Mouse (Mus musculus) thymus, postnatal 10 days (tissue): ENCODE results near the gene Bag2.
"Not testable (repeated sequence)": the region's sequence is repeated elsewhere in the genome, so short reads cannot be mapped to it uniquely, and the experiment has no call there.

Experiments used
- DNase-seq, 2 experiments: peaks; one replicate each; pipeline ENCODE4 v3.0.0; 2021; ENCODE audit warnings: low spot score in 2 of 2

Gene Bag2

GRCm38 (mm10) chr1:33749709-33750108, 7.9 kb downstream of the Bag2 start:
- not testable (repeated sequence) for DNase-seq

GRCm38 (mm10) chr1:33749109-33749508, 8.5 kb downstream of the Bag2 start:
- DNase-seq: no peak

- no peak for DNase-seq
Observed at GRCm38 (mm10) chr1:33745901-33746300, 11.7 kb downstream of the Bag2 start.

- not testable (repeated sequence) for DNase-seq
Observed at GRCm38 (mm10) chr1:33744815-33745214, 12.8 kb downstream of the Bag2 start.

- peak in 1 of 2 experiments; percentile 40 for DNase-seq
Observed at GRCm38 (mm10) chr1:33742903-33743302, 14.7 kb downstream of the Bag2 start.

GRCm38 (mm10) chr1:33739302-33739701, 18.3 kb downstream of the Bag2 start:
- DNase-seq: peak; percentile 43 to 86

GRCm38 (mm10) chr1:33738681-33739278, 18.8 kb downstream of the Bag2 start:
- DNase-seq: no peak

- no peak for DNase-seq
Observed at GRCm38 (mm10) chr1:33738281-33738680, 19.3 kb downstream of the Bag2 start.

- no peak for DNase-seq
Observed at GRCm38 (mm10) chr1:33734001-33734685, 23.5 kb downstream of the Bag2 start.

- DNase-seq: no peak
Observed at GRCm38 (mm10) chr1:33733044-33733443, 24.6 kb downstream of the Bag2 start.

- DNase-seq: no peak
Observed at GRCm38 (mm10) chr1:33725086-33725485, 32.5 kb downstream of the Bag2 start.

- no peak for DNase-seq
Observed at GRCm38 (mm10) chr1:33724516-33724915, 33.1 kb downstream of the Bag2 start.

- DNase-seq: no peak
Observed at GRCm38 (mm10) chr1:33721020-33721419, 36.6 kb downstream of the Bag2 start.

- no peak for DNase-seq
Observed at GRCm38 (mm10) chr1:33720231-33720630, 37.4 kb downstream of the Bag2 start.

- DNase-seq: peak; percentile 43 to 69
Observed at GRCm38 (mm10) chr1:33719733-33720225, 37.8 kb downstream of the Bag2 start, which contains the start of gene Rab23. TSS of gene Rab23 (plus strand) at chr1:33719887.

- DNase-seq: no peak
Observed at GRCm38 (mm10) chr1:33717636-33718035, 40.0 kb downstream of the Bag2 start.

GRCm38 (mm10) chr1:33714796-33715195, 42.8 kb downstream of the Bag2 start:
- DNase-seq: no peak

- DNase-seq: no peak
Observed at GRCm38 (mm10) chr1:33712026-33712425, 45.6 kb downstream of the Bag2 start.

GRCm38 (mm10) chr1:33709615-33710014, 48.0 kb downstream of the Bag2 start:
- DNase-seq: no peak

GRCm38 (mm10) chr1:33701244-33701643, 56.4 kb downstream of the Bag2 start:
- DNase-seq: no peak

GRCm38 (mm10) chr1:33696016-33696415, 61.6 kb downstream of the Bag2 start:
- DNase-seq: no peak
